Comparison of ENCODE assay signal across 15 mouse cellular contexts in the genomic region with DNA sequence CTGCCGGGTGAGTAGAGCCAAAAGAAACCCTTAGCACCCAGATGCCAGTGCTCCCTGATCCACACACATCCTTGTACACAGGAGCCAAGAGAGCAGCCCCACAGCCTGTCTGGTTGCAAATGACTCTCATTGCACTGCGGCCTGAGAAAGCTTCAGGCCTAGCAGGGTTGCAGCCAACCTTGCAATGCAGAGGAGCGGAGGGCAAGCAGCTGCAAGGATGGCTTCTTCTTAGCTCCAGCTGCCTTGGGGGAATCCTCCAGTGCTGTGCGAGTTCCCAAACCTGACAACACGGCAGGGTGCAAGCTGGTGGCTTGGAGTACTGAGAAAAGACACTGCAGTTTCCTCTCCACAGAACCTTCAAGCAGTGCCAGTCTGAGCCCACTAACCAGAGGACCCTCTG. TPM values are rescaled to one million over a fixed set of nuclear protein-coding genes. Genes with fewer than 3 reads are reported as not detected.
A peak's percentile ranks its signal among the peaks of the same experiment; 100 is the strongest.
DNase-seq lines count a peak whose midpoint lies in the region; ATAC-seq and TF ChIP-seq lines count a peak whose summit lies in the region.
"Had no signal": no experiment of that assay in that cellular context is flagged by ENCODE, and none has a peak within 500 bp of the region (broad histone marks: within the 10 kb centered on the region; RNA-seq: fewer than 3 reads in every experiment).

No protein-coding gene starts in this region.

- ATAC-seq in heart, embryonic 13.5 days (ENCODE audit: extremely low read depth, insufficient number of reproducible peaks, low FRiP score, low TSS enrichment) = no peak
- no peak for ATAC-seq in heart, postnatal 0 days (ENCODE audit: insufficient read depth, low read depth)
- no peak for ATAC-seq in monocyte, adult 5-6 weeks (replicated peaks; ENCODE audit: insufficient number of reproducible peaks, low FRiP score, low TSS enrichment, poor library complexity, severe bottlenecking)

- no peaks in the 10 kb centered on the region for H3K9me3 ChIP-seq in heart, embryonic 13.5 days
- H3K9me3 ChIP-seq in heart, postnatal 0 days (replicated peaks; ENCODE audit: control insufficient read depth, low read length) = no peaks in the 10 kb centered on the region
- H3K9me3 ChIP-seq: embryonic facial prominence, embryonic 12.5 days had no signal

- 0 out of 2 replicates have a peak, but pooled peaks cover 5% of the 10 kb centered on the region for H3K36me3 ChIP-seq in heart, embryonic 13.5 days
- H3K36me3 ChIP-seq in heart, postnatal 0 days (replicated peaks; ENCODE audit: control insufficient read depth, insufficient read depth, low read length) = no peaks in the 10 kb centered on the region
- H3K36me3 ChIP-seq: embryonic facial prominence, embryonic 12.5 days had no signal

- peak in 1 of 2 experiments; percentile 15 for DNase-seq in cerebellum, adult 2 months
- no peak for DNase-seq in cerebellum, postnatal 4 days (ENCODE audit: low spot score in 2 of 2)
- no peak for DNase-seq in heart, postnatal 14 days
- DNase-seq in left cerebral cortex, adult 2 months (ENCODE audit: extremely low spot score in 1 of 2, low spot score in 2 of 2) = no peak
- DNase-seq in left cerebral cortex, adult 9 months (ENCODE audit: low spot score in 2 of 2) = no peak
- DNase-seq in heart, postnatal 0 days (ENCODE audit: low spot score) = no peak
- DNase-seq: cerebellum, adult 11 months; thymus, postnatal 14 days had no signal

- H3K27ac ChIP-seq in cerebellum, adult 2 months (ENCODE audit: insufficient read depth, low read length) = peak overlapping the region; percentile 5; the same call in 1 of the 2 replicates
- H3K27ac ChIP-seq in heart, embryonic 13.5 days (replicated peaks) = peak overlapping the region; percentile 98
- peak overlapping the region; percentile 51; the same call in 1 of the 2 replicates for H3K27ac ChIP-seq in left cerebral cortex, adult 2 months
- H3K27ac ChIP-seq in heart, postnatal 0 days (ENCODE audit: low read depth) = peak overlapping the region; percentile 96
- H3K27ac ChIP-seq: embryonic facial prominence, embryonic 12.5 days had no signal

- H3K9ac ChIP-seq in heart, embryonic 13.5 days = peak overlapping the region; percentile 67
- H3K9ac ChIP-seq in heart, postnatal 0 days (replicated peaks; ENCODE audit: low read depth, low read length) = no peak overlapping the region
- H3K9ac ChIP-seq: embryonic facial prominence, embryonic 12.5 days had no signal

- WGBS in cerebellum, adult 2 months = 25% methylated on average over 5 of the region's 5 CpGs
- WGBS in heart, embryonic 13.5 days = 70% methylated on average over 5 of the region's 5 CpGs
- 54% methylated on average over 5 of the region's 5 CpGs for WGBS in heart, postnatal 0 days

- no peaks in the 10 kb centered on the region for H3K27me3 ChIP-seq in cerebellum, adult 2 months (ENCODE audit: control insufficient read depth, insufficient read depth, low read length)
- no peaks in the 10 kb centered on the region for H3K27me3 ChIP-seq in heart, embryonic 13.5 days (replicated peaks)
- H3K27me3 ChIP-seq in heart, postnatal 0 days (ENCODE audit: control insufficient read depth, insufficient read depth, low read length) = no peaks in the 10 kb centered on the region
- H3K27me3 ChIP-seq: embryonic facial prominence, embryonic 12.5 days had no signal

- H3K4me3 ChIP-seq in cerebellum, adult 2 months (replicated peaks; ENCODE audit: insufficient read depth, low read depth, low read length) = no peak overlapping the region
- no peak overlapping the region for H3K4me3 ChIP-seq in heart, embryonic 13.5 days
- no peak overlapping the region for H3K4me3 ChIP-seq in left cerebral cortex, adult 2 months
- no peak overlapping the region for H3K4me3 ChIP-seq in heart, postnatal 0 days (ENCODE audit: low read depth, low read length)
- H3K4me3 ChIP-seq: embryonic facial prominence, embryonic 12.5 days had no signal

- peaks cover 62% of the 10 kb centered on the region for H3K4me1 ChIP-seq in cerebellum, adult 2 months (ENCODE audit: control insufficient read depth, insufficient read depth, low read length)
- peaks cover 89% of the 10 kb centered on the region for H3K4me1 ChIP-seq in heart, embryonic 13.5 days
- H3K4me1 ChIP-seq in heart, postnatal 0 days (ENCODE audit: control insufficient read depth, insufficient read depth) = peaks cover 85% of the 10 kb centered on the region

- TF ChIP-seq EP300 in heart, postnatal 0 days (IDR thresholded peaks at IDR 0.05; ENCODE audit: low read depth) = no peak

- TF ChIP-seq CTCF in cerebellum, adult 2 months (IDR thresholded peaks at IDR 0.05; ENCODE audit: borderline replicate concordance, insufficient read depth, low read depth, low read length) = no peak
- no peak for TF ChIP-seq CTCF in left cerebral cortex, adult 2 months (IDR thresholded peaks at IDR 0.05)
- TF ChIP-seq CTCF in heart, postnatal 0 days (IDR thresholded peaks at IDR 0.05; ENCODE audit: low read depth) = no peak

- peak overlapping the region; percentile 12; the same call in 1 of the 2 replicates for H3K4me2 ChIP-seq in heart, embryonic 13.5 days
- H3K4me2 ChIP-seq in heart, postnatal 0 days (ENCODE audit: low read depth, low read length) = no peak overlapping the region
- H3K4me2 ChIP-seq: embryonic facial prominence, embryonic 12.5 days had no signal

- TF ChIP-seq POLR2A in cerebellum, adult 2 months (IDR thresholded peaks at IDR 0.05; ENCODE audit: borderline replicate concordance, insufficient read depth, low read length) = no peak

- intact Hi-C loops in heart, postnatal 14 days (cut with DNase I) = no loop called here
- intact Hi-C loops in left cerebral cortex, adult 2 months (cut with DNase I) = no loop called here

RNA-seq across cellular contexts. Expression of gene Bcar1, which starts 15.1 kb away (rescaled TPM):
- polyA plus RNA-seq in cerebellum, adult 2 months (2012; rRNA removed) = 129 and 146 TPM in 2 replicates
- polyA plus RNA-seq in heart, embryonic 13.5 days (2015; fragmentation: Nextera tagmentation; extraction: Ambion mirVana) = 40.2 and 43.4 TPM in 2 replicates
- 10 to 100 TPM; 27.1 to 35.7 TPM for total RNA-seq in heart, postnatal 14 days (2021)
- 10 to 100 TPM; 49.3 to 54.2 TPM for total RNA-seq in left cerebral cortex, adult 2 months (2021)
- total RNA-seq in heart, postnatal 0 days (2014; rRNA removed; ENCODE audit: low replicate concordance) = 53.2 and 81.5 TPM in 2 replicates
- polyA plus RNA-seq in heart, postnatal 0 days (2015; fragmentation: Nextera tagmentation; extraction: Ambion mirVana) = 25.6 and 27.9 TPM in 2 replicates
- not detected in 3 replicates for total RNA-seq in monocyte, adult 5-6 weeks (2017)
- total RNA-seq: hematopoietic stem cell, adult 5-6 weeks had no signal

RNA-seq across cellular contexts. Expression of gene Ctrb1, which starts 37.7 kb away (rescaled TPM):
- polyA plus RNA-seq in cerebellum, adult 2 months (2012; rRNA removed) = 0.29 and 0.33 TPM in 2 replicates
- polyA plus RNA-seq in heart, embryonic 13.5 days (2015; fragmentation: Nextera tagmentation; extraction: Ambion mirVana) = 1.9 TPM in 1 of 2 replicates, not detected in the other
- total RNA-seq in heart, postnatal 14 days (2021) = not detected
- not detected for total RNA-seq in left cerebral cortex, adult 2 months (2021)
- 0.62 and 3.4 TPM in 2 replicates for total RNA-seq in heart, postnatal 0 days (2014; rRNA removed; ENCODE audit: low replicate concordance)
- not detected in 2 replicates for polyA plus RNA-seq in heart, postnatal 0 days (2015; fragmentation: Nextera tagmentation; extraction: Ambion mirVana)
- not detected in 3 replicates for total RNA-seq in monocyte, adult 5-6 weeks (2017)
- total RNA-seq: adrenal gland, postnatal 25 days; hematopoietic stem cell, adult 5-6 weeks; left cerebral cortex, postnatal 10 days had no signal
- polyA plus RNA-seq: embryonic facial prominence, embryonic 12.5 days; neural tube, embryonic 11.5 days had no signal

Comparison
In these comparisons a context has a peak if more than half of its experiments do, and no peak if none do; other contexts are left out.
1. H3K27ac ChIP-seq: peak in every context shown above with its lines; median percentile 98 in heart, embryonic 13.5 days; 96 in heart, postnatal 0 days; 51 in left cerebral cortex, adult 2 months; 5 in cerebellum, adult 2 months.
2. RNA of gene Bcar1, which starts 15.1 kb away (total RNA-seq): 49.3 to 54.2 TPM in left cerebral cortex, adult 2 months, 53.2 to 81.5 TPM in heart, postnatal 0 days and 27.1 to 35.7 TPM in heart, postnatal 14 days; not detected in monocyte, adult 5-6 weeks; every median in the first group is over 10 times any median in the second.